Comparison of ENCODE assay signal across 8 mouse cellular contexts in the genomic region with DNA sequence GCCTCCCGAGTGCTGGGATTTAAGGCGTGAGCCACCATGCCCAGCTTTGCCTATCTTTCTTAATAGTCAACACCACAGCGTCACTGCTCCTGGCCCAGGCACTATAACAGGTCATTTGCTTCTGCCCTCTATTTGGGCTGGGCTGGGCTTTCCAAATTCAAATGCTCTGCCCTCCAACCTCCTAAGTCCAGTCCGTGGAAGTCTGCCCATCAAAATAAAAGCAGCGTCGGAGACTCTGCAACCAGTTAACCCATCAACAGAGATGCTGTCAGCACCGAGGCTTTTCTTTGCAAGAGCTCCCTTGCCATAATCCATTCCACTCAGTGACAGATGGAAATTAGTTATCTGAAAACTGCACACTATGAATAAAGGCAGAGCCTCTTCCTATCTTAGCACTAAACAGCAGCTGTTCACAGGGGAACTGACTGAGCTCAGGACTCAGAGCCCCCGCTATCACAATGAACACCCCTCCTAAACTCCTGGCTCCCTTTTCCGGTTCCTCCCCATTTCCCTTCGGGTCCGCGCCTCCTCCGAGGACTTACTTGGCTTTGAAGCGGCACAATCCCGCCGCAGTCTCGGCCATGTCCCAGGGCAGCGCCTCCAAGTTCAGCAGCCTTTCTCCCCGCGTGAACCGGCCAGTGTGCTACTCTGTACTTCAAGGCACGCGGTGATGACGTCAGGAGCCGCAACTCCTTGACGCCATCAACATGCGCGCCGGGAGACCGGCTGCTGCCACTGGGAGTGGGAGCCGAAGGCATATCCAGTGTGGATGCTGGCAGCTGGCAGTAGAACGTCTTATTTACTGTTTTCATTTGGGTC. TPM values are rescaled to one million over a fixed set of nuclear protein-coding genes. Genes with fewer than 3 reads are reported as not detected.
DNase-seq lines count a peak whose midpoint lies in the region; ATAC-seq lines count a peak whose summit lies in the region.

A gene (minus strand): TSS at position 679 of the 819 bp plus-strand sequence.

- H3K4me3 ChIP-seq in hindbrain, embryonic 12.5 days: peak within 1 kb of the TSS; percentile 74

- peak; percentile 86 for ATAC-seq in hindbrain, embryonic 12.5 days (ENCODE audit: low FRiP score)

- peak; percentile 96 for DNase-seq in MN1 (ENCODE audit: low spot score)
- peak; percentile 92 for DNase-seq in cerebellum, adult 9-11 months
- DNase-seq in frontal cortex, postnatal 10 days (ENCODE audit: low spot score in 2 of 2): peak; percentile 88 to 94
- peak; percentile 94 to 95 for DNase-seq in layer of hippocampus, postnatal 14 days (ENCODE audit: low spot score in 2 of 2)
- peak; percentile 95 for DNase-seq in lung, postnatal 14 days
- peak; percentile 87 for DNase-seq in retina, adult 2 months (ENCODE audit: low read depth, low spot score)
- peak; percentile 89 for DNase-seq in thymus, postnatal 36 days

- no peaks in the 10 kb centered on the region for H3K9me3 ChIP-seq in hindbrain, embryonic 12.5 days (replicated peaks)

- WGBS in hindbrain, embryonic 12.5 days: 5% methylated on average over 32 of the region's 32 CpGs

- H3K27ac ChIP-seq in hindbrain, embryonic 12.5 days: peak within 1 kb of the TSS; percentile 73

- peaks cover 19% of the 10 kb centered on the region for H3K4me1 ChIP-seq in hindbrain, embryonic 12.5 days

- peaks cover 30% of the 10 kb centered on the region for H3K36me3 ChIP-seq in hindbrain, embryonic 12.5 days

- peak within 1 kb of the TSS; percentile 81 for H3K4me2 ChIP-seq in hindbrain, embryonic 12.5 days (replicated peaks)

- H3K9ac ChIP-seq in hindbrain, embryonic 12.5 days: peak within 1 kb of the TSS; percentile 71

- H3K27me3 ChIP-seq in hindbrain, embryonic 12.5 days: no peaks in the 10 kb centered on the region

RNA-seq across cellular contexts. Expression of the gene that starts here (rescaled TPM):
- polyA plus RNA-seq in hindbrain, embryonic 12.5 days (2016; fragmentation: Nextera tagmentation; extraction: Ambion mirVana): 76.9 and 79.7 TPM in 2 replicates
- total RNA-seq in layer of hippocampus, postnatal 14 days (2021): 10 to 100 TPM; 28.5 to 29.1 TPM

Comparison
In these comparisons a context has a peak if more than half of its experiments do, and no peak if none do; other contexts are left out.
1. Peak in every context shown above with its lines: DNase-seq, ATAC-seq, H3K4me3 ChIP-seq and H3K27ac ChIP-seq.